Mouse (Mus musculus) 3T3-L1 (cell line): ENCODE measurements around the gene Sumo2.
"Not testable (repeated sequence)": the region's sequence is repeated elsewhere in the genome, so short reads cannot be mapped to it uniquely, and the experiment has no call there.

Experiments used
- DNase-seq: peaks from one replicate; pipeline ENCODE4 v3.0.0-alpha.2; 2015; ENCODE audit warnings: low read depth, low spot score

Sumo2 gene

DNA sequence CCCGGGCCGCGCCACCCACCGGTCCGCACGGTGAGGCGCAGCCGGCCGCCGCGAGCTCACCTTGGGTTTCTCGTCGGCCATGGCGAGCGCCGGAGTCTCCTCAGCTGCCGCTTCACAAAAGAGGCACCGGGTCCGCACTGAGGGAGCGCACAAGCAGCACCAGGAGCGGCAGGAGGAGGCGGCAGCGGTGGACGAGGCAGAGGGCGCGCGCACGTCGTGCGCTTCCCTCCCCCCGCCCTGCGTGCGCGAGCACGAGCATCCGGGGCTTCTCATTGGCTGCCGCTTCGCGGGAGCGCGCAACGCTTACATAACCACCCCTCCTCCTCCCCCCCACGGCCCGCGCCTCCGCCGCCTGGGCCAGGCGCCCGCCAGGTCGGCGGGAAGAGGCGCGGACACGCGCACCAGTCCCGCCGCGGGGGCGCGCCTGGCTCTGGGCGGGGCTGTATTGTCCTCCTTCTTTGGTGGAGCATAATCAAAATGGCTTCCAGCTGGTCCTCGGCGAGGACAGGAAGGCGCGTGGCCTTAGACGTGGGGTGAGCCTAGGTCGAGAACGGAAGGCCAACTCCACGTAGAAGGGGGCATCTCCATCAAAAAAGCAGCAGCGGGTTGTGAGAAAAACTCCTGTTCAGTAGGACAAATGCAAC lies at the start of gene Sumo2:
Gene Sumo2, minus strand, starts transcription at position 239 of the 644 bp plus-strand sequence.
- DNase-seq, result peak; percentile 91

DNA sequence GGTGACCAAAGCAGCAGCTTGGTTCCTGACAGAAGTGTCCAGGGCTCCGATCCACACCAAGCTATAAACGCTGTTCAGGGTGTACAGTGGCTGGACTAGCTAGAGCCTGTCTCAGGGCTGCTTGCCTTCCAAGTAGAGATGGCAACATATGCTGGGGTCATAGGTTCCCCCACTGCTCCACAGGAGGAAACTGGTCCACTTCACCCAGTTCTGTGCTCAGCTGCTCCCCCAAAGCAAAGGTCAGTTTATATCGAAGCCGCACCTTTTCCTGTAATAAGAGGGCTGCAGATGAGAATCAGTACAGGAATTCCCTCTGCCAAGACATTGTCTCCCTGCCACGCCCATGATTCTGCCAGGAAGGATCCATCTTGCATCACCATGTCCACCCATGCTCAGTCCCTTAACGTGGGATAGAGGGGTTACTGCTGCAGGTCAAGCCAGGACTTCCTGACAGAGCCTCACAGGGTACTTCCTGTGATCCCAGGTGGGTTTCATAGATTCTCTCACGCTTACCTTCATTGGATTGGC lies 49.6 kb upstream of the Sumo2 start:
- DNase-seq, result no peak

DNA sequence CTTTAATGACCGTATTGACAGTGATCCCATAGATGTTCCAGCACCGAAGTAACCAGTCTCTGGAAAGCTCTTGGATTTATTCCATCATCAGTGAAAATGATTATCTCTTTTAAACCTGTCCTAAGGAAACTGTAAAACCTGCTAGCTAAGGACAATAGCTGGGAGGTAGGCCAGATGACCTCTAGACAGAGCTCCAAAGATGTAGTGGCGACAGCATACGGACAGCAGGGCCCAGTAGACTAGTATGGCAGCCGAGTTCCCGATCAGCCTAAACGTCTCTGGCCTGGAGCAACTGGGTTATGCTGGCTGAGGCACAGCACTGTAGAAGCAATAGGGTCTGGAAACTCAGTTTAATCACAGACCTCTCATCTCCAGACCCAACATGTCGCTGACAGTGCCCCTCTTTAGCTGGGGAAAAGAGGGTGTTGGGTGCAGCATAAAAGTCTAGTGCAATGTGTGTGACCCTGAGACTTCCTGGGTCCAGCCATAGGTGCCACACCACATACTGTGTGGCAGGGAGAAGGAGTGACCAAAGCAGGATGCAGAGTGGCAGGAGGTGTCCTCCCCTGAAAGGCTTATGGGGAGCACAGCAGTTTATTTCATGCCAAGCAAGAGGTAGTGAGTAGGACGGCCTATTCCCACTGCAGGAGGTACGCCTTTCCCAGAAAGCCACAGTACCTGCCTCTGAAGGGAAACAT lies 48.4 kb upstream of the Sumo2 start:
- no peak for DNase-seq

DNA sequence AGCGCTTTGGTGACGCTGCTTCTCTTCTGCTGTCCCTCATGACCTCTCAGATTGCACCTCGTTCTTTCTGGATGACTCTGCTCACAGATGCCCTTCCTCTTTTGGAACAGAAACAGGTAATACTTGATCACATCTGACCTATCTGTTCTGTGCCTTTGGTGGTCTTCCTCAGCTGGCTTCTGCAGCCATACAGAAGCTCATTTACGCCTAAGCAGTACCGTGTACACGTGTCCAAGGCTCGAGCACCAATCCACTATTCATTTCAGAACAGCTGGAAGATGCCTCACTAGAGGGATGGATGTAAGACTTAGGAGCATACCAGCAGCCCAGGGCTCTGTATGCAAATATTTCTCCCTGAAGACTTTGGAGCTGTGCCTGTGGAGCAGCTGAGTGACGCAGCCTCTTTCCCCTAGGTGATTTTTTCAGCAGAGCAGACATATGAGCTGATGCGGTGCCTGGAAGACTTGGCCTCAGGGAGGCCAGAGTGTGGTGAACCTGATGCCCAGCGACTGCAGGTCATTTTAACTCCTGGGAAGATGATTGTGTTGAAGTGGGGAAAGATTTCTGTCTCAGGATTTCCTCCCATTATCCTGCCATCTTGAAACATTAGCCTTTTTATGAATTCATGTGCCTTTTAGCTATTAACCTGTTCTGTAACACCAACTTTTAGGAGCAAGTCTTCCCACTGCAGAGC lies 47.0 kb upstream of the Sumo2 start:
- no peak for DNase-seq

DNA sequence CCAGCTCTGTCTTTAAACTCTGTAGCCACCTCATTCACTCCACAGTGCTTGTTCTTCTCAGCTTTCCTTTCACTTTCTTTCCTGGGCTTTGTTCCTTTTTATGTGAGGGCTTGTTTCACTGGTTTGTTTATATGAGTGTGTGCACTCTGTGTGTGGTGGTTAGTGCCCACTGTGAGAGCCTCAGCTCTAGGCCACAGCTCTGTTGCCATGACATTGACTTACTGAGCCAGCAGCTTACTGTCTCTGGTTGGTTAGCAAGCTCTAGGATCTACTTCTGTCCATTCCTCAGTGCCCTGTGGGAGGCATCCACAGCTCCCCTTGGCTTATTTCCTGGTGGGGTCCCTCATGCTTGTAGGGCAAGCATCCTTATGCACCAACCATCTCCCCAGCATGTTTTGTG lies 43.0 kb upstream of the Sumo2 start:
- no peak for DNase-seq

DNA sequence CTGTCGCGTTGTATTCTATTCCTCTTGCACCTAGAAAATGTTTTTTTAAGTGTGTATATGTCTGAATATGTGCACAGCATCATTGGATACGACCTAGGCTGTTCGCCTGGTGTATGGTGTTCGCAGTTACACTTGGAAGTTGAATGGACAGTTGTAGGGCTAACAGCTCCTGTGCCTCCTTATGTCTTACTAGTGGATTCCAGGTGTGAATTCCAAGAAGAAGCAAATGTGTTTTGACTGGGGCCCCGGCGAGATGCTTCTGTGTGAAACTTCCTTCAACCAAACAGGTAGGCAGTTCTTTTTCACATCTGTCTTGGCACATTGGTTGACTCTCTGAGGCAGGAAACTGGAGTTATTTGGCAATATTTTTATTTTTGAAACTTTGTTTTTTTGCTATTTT lies 28.9 kb upstream of the Sumo2 start:
- peak; percentile 26 for DNase-seq

DNA sequence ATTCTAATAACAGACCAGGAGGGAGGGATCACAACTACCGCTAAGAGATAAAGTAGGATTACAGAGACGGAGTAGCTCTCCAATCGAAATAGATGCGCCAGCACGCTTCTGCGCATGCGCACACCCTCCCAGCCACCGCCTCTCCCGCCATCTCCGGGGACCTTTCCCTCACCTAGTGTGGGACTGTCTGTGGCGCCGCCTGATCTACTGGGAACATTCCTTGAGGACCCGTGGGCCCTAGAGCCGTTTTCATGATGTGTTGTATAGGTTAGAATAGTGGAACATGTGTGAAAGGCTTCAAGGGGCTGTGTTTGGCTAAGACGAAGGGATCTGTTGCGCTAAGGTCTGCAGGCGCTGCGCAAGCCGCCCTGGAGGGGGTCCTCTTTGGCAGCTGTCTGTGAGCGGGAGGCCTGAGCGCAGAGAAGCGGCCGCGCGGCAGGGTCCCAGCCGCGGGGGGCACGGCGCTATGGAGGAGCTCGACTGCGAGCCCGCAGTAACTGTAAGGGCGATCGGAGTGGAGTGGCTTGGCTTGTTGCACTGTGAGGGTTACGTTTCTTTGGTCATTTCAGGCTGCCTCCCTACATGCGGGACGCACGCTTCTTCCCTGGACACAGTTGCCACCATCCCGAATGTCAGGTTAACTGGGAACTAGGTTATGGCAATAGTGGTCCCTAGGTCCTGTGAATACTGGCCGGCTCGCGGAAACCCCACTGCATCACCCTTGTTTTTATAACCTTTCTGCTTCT lies 28.2 kb upstream of the Sumo2 start, which contains the start of gene Nup85:
Gene Nup85, plus strand, starts transcription at position 371 of the 746 bp plus-strand sequence.
- DNase-seq, result peak; percentile 98

DNA sequence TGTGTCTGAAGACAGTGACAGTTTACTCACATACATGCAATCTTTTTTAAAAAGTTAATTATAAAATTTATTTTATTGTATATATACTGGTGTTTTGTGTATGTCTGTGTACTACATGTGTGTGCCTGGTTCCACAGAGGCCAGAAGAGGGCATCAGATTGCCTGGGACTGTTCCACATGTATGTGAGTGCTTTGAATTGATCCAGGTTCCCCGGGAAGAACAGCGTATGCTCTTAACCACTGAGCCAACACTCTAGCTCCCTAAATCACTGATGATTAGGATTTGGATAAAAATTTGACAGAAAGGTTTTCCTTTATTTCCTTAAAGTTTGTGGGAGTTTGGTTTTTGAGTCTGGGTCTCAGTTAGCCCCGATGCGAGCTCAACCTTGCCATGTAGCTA lies 27.3 kb upstream of the Sumo2 start:
- DNase-seq, result peak; percentile 33

DNA sequence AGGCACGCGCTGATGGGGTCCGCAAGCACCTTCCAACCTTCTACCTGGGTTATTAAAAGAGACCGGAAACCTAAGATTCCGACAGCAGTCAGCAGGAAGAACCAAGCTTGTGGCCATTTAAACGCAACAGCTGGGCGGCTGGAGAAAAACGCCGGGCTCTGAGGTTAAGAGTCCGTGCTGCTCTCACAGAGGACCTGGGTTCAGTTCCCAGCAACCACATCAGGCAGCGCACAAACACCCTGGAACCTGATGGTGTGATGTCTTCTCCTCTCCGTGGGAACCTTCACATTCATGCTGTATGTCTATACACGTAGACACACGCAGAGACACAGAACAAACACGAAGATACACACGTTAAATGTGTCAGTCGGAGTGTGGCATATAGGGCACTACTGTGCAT lies 19.6 kb upstream of the Sumo2 start:
- DNase-seq, result no peak

DNA sequence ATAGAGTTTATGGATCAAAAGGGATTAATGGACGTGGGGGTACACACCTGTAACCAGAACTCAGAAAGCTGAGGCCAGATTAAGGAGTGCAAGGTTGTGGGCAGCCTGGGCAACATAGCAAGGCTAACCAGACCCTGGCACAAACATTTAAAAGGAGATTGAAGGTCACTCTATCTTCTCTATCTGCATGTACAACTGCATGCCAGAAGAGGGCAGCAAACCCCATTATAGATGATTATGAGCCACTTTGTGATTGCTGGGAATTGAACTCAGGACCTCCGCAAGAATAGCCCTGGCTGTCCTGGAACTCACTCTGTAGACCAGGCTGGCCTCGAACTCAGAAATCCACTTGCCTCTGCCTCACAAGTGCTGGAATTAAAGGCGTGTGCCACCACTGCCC lies 16.7 kb upstream of the Sumo2 start:
- DNase-seq, result peak; percentile 54

DNA sequence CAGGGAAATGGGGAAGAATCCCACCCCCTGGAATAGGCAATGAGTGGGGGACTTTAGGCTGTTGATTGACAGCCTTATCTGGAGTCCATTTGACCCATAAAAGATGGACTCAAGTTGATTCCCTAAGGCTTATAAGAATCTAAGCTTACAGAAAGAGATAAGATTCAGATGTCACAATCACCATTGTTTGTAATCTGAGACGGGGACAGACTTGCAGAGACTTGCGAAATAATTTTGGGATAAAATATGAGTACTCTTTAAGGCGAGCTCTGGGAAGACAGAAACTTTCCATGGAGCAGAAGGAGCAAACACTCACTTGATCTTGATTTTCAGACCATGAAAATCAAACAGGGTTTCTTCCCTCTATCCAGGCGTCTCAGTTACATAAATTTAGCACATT lies 7.5 kb upstream of the Sumo2 start:
- peak; percentile 38 for DNase-seq

DNA sequence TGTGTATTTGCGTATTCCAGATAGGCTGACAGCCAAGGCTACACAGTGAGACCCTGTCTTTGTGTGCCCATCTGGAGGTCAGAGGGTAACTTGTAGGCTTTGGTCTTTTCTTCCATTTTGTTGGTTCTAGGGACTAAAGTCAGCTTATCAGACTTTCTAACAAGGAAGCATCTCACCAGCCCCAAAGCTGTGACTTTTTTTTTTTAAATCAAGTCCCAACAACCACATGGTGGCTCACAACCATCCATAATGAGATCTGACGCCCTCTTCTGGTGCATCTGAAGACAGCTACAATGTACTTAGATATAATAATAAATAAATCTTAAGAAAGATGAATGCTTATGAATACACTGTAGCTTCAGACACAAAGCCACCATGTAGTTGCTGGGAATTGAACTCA lies 2.0 kb upstream of the Sumo2 start:
- no peak for DNase-seq

DNA sequence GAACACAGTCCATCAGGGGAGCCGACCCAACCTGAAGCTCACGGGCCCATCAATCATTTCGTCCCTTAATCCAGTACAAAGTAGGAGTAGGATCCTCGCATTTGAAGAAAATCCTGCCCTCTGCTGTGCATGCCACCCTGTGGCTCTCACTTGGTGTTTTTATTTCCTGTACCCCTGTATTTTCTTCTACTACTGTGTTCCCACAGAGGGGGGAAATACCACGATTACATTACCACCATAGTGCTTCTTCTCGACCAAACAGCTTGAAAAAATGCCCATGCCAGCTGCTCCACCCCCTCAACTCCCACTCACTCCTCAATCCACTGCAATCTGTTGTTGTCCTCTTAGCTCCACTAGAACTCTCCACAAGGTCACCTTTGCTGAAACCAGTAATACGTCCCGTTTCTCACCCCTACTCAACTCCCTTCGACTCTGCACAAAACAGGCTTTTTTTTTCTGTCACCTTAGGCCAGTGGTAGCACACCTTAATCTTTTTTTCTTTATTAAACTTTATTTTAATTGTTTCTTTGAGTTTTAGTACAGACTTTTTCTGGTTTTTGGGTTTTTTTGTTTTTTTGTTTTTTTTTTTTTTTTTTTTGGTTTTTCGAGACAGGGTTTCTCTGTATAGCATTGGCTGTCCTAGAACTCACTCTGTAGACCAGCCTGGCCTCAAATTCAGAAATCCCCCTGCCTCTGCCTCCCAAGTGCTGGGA lies 936 bp upstream of the Sumo2 start:
- peak; percentile 69 for DNase-seq

DNA sequence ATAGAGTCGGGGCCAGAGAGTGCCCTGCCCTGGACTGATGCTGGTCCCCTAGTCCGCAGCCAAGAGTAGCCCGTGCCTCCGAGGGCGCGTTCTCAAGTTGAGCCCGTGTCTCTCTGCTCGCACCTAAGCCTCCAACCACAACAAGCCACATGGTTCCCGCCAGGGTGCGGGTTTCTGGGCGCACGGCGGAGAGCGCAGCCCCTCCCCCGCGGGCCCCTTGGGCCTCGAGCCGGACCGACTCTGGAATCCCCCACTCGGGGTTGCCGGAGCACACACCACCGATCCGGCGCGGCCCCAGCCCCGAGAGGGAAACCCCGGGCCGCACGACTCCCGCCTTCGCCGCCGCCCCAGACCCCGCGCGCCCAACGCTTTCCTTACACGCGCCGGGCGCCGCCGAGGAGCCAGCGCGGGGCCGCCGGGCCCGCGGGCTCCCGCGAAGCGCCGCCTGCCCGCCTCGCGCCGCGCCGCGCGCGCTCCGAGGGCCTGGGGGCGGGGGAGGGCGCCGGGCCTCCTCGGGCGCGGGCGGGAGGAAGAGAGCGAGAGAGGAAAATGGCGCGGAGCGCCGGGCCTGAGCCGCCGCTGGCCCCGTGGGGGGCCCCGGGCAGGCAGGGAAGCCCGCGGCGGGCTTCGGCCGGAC lies 557 bp downstream of the Sumo2 start:
- DNase-seq, result peak; percentile 49

DNA sequence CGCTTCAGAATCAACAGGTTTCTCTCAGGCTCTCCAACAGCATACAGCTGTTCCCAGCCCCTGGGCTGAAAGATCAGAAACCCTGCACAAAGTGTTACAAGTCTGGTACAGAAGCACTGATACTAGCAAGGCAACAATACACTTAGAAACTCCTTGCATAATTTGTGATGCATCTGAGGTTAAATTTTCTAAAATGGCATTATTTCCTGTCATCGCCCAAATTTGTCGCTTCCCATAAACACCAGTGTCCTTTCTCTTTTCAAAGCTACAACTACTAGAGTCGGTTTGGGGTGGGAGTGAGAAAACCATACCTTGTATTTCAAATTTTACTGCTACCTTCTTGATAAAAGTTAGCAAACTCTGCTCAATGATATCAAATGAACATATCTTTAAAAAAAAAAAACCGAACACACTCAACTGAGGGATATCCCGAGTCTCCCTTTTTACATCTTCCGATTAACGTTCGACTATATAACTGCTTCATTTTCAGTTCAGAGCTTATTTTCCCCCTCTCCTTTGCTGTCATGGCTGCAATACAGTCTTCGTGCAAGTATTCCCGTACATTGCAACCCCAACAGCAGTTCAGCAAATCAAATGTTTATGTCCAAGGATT lies 1.2 kb downstream of the Sumo2 start:
- peak; percentile 38 for DNase-seq

DNA sequence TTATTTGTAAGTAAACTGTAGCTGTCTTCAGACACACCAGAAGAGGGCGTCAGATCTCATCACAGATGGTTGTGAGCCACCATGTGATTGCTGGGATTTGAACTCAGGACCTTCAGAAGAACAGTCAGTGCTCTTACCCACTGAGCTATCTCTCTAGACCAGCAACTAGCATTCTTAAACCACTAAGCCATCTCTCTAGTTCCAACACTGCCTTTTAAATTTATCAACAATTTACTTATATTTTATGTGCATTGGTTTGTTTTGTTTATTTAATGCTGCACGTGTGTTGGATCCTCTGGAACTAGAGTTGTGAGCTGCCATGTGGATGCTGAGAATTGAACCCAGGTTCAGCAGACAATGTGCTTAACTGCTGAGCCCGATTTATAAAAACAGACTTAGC lies 9.6 kb downstream of the Sumo2 start:
- not testable (repeated sequence) for DNase-seq

DNA sequence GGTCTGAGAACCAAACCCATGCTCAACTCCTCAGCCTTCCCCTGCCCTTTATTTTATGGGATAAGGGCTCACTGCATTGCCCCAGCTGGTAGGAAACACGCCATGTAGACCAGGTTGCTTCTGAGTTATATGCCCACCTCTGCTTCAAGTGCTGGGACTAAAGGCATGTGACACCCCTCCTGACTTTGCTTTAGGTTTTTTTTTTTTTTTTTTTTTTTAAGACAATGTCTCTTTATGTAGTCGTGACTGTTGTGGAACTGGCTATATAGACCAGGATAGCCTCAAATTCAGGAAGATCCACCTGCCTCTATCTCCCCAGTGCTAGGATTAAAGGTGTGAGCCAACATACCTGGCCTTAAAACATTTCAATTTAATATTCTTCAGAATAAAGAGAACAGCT lies 13.4 kb downstream of the Sumo2 start:
- DNase-seq, result no peak

DNA sequence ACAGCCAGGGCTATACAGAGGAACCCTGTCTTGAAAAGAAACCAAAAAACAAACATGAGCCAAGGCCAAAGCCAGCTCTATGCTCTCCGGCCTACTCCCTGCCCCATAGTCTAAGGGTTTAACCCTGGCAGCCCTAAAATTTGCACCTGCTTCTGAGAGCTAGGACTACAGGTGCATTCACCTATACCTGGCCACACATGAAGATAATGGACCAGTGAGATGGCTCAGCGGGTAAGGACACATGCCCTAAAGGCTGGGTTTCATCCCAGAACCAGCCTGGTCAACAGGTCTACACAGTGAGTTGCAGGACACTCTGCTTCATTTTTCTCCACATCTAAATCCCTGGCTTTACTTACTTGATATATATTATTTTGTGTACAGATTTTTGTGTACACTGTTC lies 13.8 kb downstream of the Sumo2 start:
- no peak for DNase-seq

DNA sequence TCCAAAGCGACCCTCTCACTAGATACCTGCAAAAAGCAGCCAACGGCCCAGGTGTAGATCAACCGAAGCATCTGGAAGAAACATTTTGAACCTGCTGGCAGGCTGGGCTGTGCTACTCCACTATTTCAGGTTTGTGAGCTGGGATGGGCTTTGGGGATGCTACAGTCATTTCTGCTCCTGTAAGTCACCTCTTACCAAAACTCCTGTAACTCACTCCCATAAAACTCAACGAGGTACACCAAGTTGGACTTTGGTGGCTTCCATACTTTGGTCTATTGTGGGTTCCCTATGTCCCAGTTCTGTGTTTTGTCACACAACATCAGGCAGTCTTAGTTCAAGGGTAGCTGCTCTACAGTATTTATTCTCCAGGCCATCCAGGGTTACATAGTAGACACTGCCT lies 15.0 kb downstream of the Sumo2 start:
- no peak for DNase-seq

DNA sequence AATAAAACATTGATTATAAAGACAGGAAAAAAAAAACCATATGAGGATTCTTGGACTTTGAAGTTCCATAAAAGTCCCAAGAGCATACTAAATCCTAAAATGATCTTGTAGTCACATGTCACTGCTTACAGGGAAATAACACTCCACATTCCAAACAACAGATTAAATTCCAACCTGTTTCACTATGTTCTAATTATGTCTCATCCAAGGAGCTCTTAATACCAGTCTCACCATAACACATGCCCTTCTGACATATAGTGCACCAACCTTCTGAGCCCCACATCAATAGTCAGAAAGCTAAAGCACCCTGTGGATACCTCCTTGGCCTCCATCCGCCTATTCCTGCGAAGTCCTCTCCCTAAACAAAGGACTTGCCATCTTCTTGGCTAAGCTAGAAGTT lies 15.9 kb downstream of the Sumo2 start:
- DNase-seq, result no peak
